Mouse (Mus musculus) cortical plate, adult 2 months (tissue): Measurements from ENCODE around the gene Hspbap1. TPM values are rescaled to one million over a fixed set of nuclear protein-coding genes. Genes with fewer than 3 reads are reported as not detected.

Source experiments
- H3K27ac ChIP-seq: fragments of 200-500 bp; 2 replicates; pipeline ENCODE4 v1.5.1; 2012; ENCODE audit warnings: low read length, control low read depth, inconsistent platforms; ENCODE audit not compliant: insufficient read depth
- H3K4me1 ChIP-seq: fragments of 200-500 bp; 2 replicates; pipeline ENCODE4 v1.6.1; 2011; ENCODE audit warnings: low read length; ENCODE audit not compliant: control insufficient read depth, insufficient read depth
- H3K4me3 ChIP-seq: fragments of 200-500 bp; 2 replicates; pipeline ENCODE4 v1.5.1; 2011; ENCODE audit warnings: mild to moderate bottlenecking, low read length, control low read depth; ENCODE audit not compliant: insufficient read depth
- CTCF ChIP-seq: fragments of 200-500 bp; IDR thresholded peaks from 2 replicates; pipeline ENCODE4 v1.5.1; 2011; ENCODE audit warnings: mild to moderate bottlenecking, control low read depth, low read length; ENCODE audit not compliant: insufficient read depth; ENCODE audit errors: extremely low read depth
- POLR2A ChIP-seq: fragments of 200-500 bp; IDR thresholded peaks from 2 replicates; pipeline ENCODE4 v1.6.1; 2011; ENCODE audit warnings: mild to moderate bottlenecking, low read length, control low read depth; ENCODE audit not compliant: insufficient read depth; ENCODE audit errors: extremely low read depth
- polyA plus RNA-seq: library from polyadenylated mRNA; depleted of rRNA; stranded (reverse); fragments of >200 nt; gene quantifications from 2 replicates; pipeline ENCODE4 v1.2.3, GENCODE M21; 2012

Hspbap1 gene
- polyA plus RNA-seq, 1 experiment, result 6.4 TPM

- H3K4me1 ChIP-seq, result peaks cover 4% of the 10 kb centered on the region
- H3K4me3 ChIP-seq, result no peak overlapping the region
- no peak overlapping the region for H3K27ac ChIP-seq
- TF ChIP-seq POLR2A, result no peak
- TF ChIP-seq CTCF, result no peak
Measured at GRCm38 (mm10) chr16:35772598-35772997, 2.4 kb downstream of the Hspbap1 start.

- Histone ChIP-seq H3K4me3 (no peak overlapping the region), H3K4me1 (peaks cover 4% of the 10 kb centered on the region), H3K27ac (no peak overlapping the region)
- no peak for TF ChIP-seq CTCF
- TF ChIP-seq POLR2A, result no peak
Measured at GRCm38 (mm10) chr16:35775835-35776234, 5.7 kb downstream of the Hspbap1 start.

DNA sequence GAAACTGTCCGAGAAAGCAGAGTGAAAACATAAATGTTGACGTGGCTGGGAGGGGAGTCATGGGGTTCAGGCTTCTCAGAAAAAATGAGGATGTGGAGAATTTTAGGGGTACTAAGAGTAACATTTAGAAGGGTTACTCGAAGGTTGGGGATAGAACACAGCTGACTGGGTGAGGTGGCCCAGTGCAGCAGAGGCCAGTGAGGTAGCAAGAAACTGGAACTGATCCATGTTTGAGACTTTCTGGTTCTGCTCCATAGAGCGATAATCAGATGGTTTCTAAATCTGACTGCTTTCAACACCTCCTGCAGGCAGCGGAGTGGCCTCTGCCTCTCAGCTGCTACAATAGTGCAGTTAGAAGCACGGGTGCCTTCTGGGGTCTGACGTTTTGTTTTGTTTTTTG, 6.6 kb downstream of the Hspbap1 start:
- H3K27ac ChIP-seq, result no peak overlapping the region
- TF ChIP-seq POLR2A, result no peak
- no peak for TF ChIP-seq CTCF
- no peak overlapping the region for H3K4me3 ChIP-seq
- peaks cover 2% of the 10 kb centered on the region for H3K4me1 ChIP-seq

DNA sequence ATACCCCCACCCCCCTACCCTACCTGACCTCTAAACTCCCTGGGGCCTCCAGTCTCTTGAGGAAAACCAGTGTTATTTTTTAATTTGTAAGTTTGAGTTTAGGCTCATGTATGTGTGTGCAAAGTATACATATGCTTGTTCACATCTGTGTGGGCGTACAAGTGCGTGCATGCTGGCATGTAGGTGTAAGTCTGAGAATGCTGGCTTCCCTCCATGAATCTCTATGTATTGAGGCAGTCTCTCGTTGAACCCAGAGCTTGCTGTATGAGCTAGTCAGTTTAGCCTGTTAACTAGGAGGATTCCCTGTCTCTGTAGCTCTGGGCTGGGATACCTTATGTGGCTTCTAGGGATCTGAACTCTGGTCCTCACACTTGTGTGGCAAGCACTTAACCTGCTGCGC, 7.6 kb downstream of the Hspbap1 start:
- no peak overlapping the region for H3K4me3 ChIP-seq
- H3K4me1 ChIP-seq, result peaks cover 2% of the 10 kb centered on the region
- TF ChIP-seq CTCF (no peak), POLR2A (no peak)
- H3K27ac ChIP-seq, result no peak overlapping the region

GRCm38 (mm10) chr16:35779681-35780080, 9.5 kb downstream of the Hspbap1 start:
- Histone ChIP-seq H3K4me1 (peaks cover 2% of the 10 kb centered on the region), H3K27ac (no peak overlapping the region), H3K4me3 (no peak overlapping the region)
- TF ChIP-seq CTCF (no peak), POLR2A (no peak)

GRCm38 (mm10) chr16:35781096-35781495, 10.9 kb downstream of the Hspbap1 start:
- peaks cover 2% of the 10 kb centered on the region for H3K4me1 ChIP-seq
- H3K4me3 ChIP-seq, result no peak overlapping the region
- TF ChIP-seq POLR2A (no peak), CTCF (no peak)
- H3K27ac ChIP-seq, result no peak overlapping the region

DNA sequence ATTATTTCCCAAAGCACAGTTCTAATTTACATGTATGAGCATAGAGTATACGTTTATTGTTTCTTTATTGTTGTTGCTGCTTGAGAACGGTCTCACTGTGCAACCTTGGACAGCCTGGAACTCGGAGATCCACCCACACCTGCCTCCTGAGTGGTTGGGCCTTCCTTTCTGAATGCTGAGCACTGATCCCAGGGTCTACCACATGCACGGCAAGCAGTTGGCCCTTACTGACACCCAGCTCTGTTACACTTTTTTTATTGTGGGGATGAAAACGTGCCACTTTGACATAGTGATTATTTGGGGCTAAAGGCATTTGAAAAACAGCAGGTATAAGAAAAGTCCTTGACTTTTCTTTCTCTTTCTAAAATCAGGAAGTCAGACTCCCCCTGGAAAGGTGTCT, 11.5 kb downstream of the Hspbap1 start:
- peaks cover 2% of the 10 kb centered on the region for H3K4me1 ChIP-seq
- H3K4me3 ChIP-seq, result no peak overlapping the region
- TF ChIP-seq POLR2A (no peak), CTCF (no peak)
- no peak overlapping the region for H3K27ac ChIP-seq

GRCm38 (mm10) chr16:35782451-35783206, 12.5 kb downstream of the Hspbap1 start:
- H3K4me1 ChIP-seq, result peaks cover 2% of the 10 kb centered on the region
- H3K4me3 ChIP-seq, result no peak overlapping the region
- TF ChIP-seq POLR2A (no peak), CTCF (no peak)

GRCm38 (mm10) chr16:35783207-35783573, 13.0 kb downstream of the Hspbap1 start:
- Histone ChIP-seq H3K27ac (no peak overlapping the region), H3K4me3 (no peak overlapping the region), H3K4me1 (no peaks in the 10 kb centered on the region)
- TF ChIP-seq CTCF (no peak), POLR2A (no peak)

More at GRCm38 (mm10) chr16:35782451-35783206, 12.5 kb downstream of the Hspbap1 start:
- H3K27ac ChIP-seq, result no peak overlapping the region

GRCm38 (mm10) chr16:35784134-35784725, 14.1 kb downstream of the Hspbap1 start:
- Histone ChIP-seq H3K27ac (no peak overlapping the region), H3K4me1 (no peaks in the 10 kb centered on the region), H3K4me3 (no peak overlapping the region)
- TF ChIP-seq CTCF (no peak), POLR2A (no peak)
